Mouse (Mus musculus): Measurements from ENCODE around the gene Zscan2. TPM values are rescaled to one million over a fixed set of nuclear protein-coding genes. Genes with fewer than 3 reads are reported as not detected.

The Zscan2 gene
- 13.1 TPM in 2 replicates for polyA plus RNA-seq (2012)

GRCm38 (mm10) chr7:80860729-80861274 is at the start of gene Zscan2:
Gene Zscan2, plus strand, starts transcription at chr7:80860920.

GRCm38 (mm10) chr7:80825843-80826403 is 34.8 kb upstream of the Zscan2 start, which contains the start of gene Iqgap1:
Gene Iqgap1, minus strand, starts transcription at chr7:80825974.

GRCm38 (mm10) chr7:80900944-80901501 is 40.3 kb downstream of the Zscan2 start, which contains the start of gene Wdr73:
Gene Wdr73, minus strand, starts transcription at chr7:80901269.

GRCm38 (mm10) chr7:80904921-80905515 is 44.3 kb downstream of the Zscan2 start, which contains the start of gene Nmb:
Gene Nmb, minus strand, starts transcription at chr7:80905076.

Other genes starting within 250 kb of the Zscan2 start
- 28.4 and 30.9 TPM in 2 replicates for gene Crtc3, start 172.0 kb upstream of the Zscan2 start, polyA plus RNA-seq (2012)
- 14.1 and 16.4 TPM in 2 replicates for gene Iqgap1, start 34.9 kb upstream of the Zscan2 start, polyA plus RNA-seq (2012)
- 9.8 and 10.0 TPM in 2 replicates for gene Wdr73, start 40.3 kb downstream of the Zscan2 start, polyA plus RNA-seq (2012)
- gene Nmb, start 44.2 kb downstream of the Zscan2 start, polyA plus RNA-seq (2012), result 1.4 and 3.8 TPM in 2 replicates
- 9.3 and 9.7 TPM in 2 replicates for gene Sec11a, start 86.9 kb downstream of the Zscan2 start, polyA plus RNA-seq (2012)
- gene Zfp592, start 132.8 kb downstream of the Zscan2 start, polyA plus RNA-seq (2012), result 48.2 and 48.7 TPM in 2 replicates
- gene Alpk3, start 196.7 kb downstream of the Zscan2 start, polyA plus RNA-seq (2012), result 0.33 and 0.45 TPM in 2 replicates

All from megakaryocyte-erythroid progenitor cell, adult 5 weeks (primary cell).